Mouse (Mus musculus): ENCODE measurements at regions not wholly inside any gene's neighbourhood (a gene's known extent, or its start where the extent isn't known, plus 50 kb on each side); places are given as distances from the start of the nearest gene placed in this dataset.

DNA sequence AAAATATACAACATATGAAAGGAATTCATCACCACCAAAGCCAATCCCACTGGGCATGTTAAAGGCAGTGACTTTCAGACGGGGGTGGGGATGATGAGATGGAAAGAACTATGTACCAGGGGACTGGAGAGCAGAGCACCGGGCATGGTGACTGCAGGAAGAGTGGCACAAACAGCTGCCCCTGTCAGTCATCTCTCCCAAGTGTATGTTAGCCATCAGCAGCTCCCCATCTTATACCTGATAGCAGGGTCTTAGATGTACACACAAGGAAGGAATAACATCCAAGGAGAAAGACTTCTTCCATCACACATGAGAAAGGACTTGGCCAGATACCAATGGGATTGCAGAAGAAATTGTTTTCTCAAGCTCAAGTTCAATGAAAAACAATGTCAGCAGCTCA is 257.2 kb downstream of the Nuak1 start:
- DNase-seq (ENCODE audit: low read depth, low spot score) = no peak

DNA sequence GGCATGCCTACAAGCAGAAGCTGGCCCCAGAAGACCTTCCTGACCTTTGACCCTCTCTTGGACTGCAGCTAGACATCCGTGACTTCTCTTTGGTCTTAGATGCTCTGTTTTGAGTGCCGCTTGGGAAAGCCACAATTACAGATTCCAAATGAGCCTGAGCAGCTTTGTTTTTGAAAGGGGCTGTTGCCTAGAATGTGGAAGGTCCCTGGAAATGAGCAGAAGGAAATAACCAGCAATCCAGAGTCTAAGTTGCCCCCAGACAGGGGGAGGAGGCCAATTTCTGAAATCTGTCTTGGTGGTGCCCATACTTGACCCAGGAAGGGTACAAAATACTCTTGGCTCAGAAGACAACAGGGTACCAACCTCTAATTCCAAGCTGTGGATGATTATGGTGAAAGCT is 253.9 kb downstream of the Nuak1 start:
- DNase-seq (ENCODE audit: low read depth, low spot score) = no peak

DNA sequence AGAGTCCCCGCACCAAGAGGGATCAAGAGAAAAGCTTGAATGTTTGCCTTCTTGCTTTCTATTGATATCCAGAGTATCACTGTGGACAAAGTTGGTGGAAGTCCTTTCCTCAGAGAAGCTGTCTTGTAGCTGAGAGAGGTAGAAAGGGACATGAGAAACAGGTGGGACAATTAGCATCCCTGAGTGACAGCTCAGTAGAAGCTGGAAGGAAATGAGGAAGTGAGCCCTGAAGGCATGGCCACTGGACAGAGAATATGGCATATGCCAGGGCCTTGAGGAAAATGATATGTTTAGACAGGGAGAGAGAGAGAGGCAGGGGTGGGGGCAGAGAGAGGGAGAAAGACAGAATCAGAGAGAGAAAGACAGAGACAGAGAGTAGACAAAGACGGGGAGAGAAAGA is 241.4 kb downstream of the Nuak1 start:
- no peak for DNase-seq (ENCODE audit: low read depth, low spot score)

DNA sequence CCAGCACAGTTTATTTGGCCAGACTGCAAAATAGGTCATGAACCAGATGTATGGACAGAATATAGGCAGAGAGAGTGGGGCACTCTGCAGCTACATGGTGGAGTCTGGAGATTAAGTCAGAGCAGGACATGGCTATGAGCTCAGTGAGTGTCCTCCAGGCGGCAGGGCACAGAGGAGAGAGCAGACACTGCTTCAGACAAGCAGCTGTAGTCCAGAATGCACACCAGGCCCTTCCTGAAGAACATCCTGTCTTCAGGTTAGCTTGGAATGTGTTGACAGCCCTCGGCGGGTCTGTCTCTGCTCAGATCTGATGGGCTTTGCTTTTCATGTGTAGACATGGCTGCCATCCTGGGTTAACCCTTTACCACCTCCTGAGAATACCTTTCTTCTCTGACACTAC is 238.6 kb downstream of the Nuak1 start:
- no peak for DNase-seq (ENCODE audit: low read depth, low spot score)

DNA sequence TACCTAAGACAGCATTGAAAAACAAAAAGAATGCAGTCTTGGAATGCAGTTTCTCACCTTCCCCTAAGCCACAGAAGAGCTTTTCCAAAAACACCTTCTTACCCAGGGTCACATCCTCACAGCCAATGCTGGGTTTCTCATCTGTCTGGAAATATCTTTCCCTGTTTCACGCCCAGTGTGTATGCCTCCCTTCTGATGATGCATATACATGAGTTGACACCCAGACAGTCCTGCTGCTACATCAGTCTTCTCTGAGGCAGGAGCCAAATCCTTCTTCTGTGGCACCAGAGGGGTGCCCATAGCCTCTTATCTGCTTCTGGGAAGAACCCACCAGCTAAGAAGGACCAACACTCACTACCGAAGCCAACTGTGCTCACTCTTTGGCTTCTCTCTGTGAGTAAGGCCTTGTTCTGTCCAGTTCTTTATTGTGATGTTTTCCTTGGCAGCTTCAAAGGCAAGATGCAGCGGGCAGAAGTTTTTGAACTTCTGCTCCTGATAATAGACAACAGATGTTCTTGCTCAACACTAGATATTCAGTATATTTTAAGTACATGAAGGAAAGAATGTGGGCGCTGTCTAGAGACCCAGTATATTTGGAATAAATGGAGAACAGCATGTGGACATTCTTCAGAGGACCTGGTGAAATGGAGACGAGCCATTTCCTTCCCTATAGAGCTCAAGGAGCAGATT is 228.2 kb downstream of the Nuak1 start:
- no peak for DNase-seq (ENCODE audit: low read depth, low spot score)

DNA sequence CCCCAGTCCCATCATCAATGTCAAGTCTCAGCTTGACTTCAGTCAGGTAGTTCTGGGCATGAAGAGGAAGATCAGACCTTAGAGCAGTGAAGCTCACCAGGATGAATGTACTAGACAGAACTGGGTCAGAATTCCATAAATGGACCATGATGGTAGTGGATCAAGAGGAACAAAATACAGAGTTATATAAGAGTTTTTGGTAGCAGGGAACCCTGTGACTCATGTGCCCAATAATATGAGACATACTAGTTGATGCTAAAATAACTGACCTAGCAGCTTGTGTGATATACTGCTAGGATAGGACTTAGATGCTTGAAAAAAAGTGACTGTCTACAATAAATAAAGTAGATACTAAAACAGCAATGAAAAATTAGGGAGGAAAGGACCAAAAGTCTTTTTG is 225.6 kb downstream of the Nuak1 start:
- no peak for DNase-seq (ENCODE audit: low read depth, low spot score)

DNA sequence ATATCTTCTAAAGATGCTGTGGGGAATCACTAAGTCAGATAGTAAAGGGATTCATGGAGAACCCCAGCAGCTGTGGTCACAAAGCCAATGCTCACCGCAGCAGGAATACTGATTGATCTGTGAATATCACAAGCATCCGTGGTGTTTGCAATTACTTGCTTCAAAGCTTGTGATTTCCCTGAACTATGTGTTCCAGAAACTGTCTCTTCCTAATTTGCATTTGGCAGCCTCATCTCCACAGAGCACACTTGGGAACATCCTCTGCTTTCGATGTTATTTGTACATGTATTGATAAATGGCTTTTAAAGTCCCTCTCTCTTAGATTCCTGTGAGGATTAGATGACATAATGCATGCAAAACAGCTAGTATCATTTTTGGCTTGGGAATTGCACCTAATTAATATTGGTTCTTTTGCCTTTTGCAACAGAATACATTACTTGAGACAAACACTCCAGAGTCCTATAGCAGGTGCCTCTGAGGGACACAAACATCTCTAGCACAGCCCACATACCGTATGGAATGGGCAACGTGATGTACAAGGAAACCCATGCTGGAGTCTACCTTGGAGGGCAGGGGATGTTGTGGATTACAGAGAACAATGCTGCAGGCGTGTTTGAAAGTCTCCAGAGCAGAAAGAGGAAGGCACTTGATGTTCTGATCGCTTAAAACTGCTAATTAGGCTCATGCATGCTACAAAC is 211.0 kb downstream of the Nuak1 start:
- no peak for DNase-seq (ENCODE audit: low read depth, low spot score)

DNA sequence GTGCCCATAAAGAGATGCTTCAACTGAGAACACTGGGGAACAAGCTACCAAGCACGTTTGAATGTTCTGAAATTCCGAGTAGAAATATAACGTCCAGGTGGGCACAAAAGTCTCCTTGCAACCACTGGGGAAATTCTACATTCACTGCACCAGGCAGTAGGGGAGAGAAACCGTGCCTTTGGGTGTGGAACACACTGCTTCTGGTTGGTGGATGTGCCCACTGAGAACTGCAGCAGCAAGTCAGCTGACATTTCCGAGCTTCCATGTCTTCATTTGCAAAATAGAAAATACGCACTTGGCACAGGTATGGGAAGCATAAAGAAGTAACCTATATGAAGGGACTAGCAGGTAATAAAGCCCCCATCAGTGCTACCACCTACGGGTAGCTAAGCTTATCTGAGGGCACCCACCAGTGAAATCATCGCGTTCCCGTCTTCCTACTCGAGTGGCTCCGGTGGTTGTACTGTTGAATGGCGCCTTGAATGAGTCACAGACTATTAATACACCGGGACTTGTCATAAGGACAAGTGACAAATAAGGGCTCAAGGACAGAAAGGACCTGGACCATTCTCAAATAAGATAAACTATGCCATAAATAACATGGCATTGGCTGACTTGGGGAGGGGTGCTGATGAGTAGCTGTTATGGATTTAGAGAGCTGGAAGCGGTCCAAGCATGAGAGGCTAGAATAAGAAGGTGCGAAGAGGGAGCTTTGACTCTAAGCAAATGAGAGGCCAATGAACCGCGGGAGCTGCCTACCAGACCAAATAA is 210.2 kb downstream of the Nuak1 start:
- DNase-seq (ENCODE audit: low read depth, low spot score) = no peak

DNA sequence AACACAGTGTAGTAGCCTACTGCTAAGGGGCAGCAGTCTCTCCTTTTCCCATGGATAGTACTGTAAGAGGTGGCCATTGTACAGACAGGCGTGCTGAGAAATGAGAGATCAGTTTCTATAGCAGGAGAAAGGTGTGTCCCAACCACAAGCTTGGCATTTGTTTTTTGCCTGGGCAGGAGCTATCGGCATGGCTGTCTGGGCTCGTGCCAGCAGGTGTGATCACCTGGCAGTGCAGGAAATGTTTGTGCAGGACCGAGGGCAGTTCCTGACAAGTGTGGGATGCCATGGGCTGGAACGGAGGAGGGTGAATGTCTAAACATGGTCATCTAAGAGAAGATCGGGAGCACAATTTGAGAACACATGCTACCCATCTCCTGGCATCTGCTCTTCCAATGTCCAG is 205.4 kb downstream of the Nuak1 start:
- DNase-seq (ENCODE audit: low read depth, low spot score) = no peak

DNA sequence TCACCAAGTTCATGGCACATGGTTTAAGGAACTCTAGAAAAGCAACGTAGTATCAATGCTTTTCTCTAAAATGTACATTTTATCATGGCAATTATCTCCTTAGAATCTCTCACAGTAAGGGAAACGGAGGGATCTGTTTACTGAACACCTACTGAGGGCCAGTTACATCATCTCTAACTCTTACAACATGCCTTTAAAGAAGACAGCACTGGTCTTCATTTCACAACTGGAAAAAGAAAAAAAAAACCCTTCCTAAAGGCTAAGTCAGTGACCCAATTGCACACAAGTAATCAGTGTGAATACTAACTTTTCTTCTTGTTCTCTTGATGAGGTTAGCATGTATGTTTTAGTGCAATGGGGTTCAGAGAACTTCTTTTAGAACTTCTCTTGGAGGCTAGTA is 204.2 kb downstream of the Nuak1 start:
- no peak for DNase-seq (ENCODE audit: low read depth, low spot score)

DNA sequence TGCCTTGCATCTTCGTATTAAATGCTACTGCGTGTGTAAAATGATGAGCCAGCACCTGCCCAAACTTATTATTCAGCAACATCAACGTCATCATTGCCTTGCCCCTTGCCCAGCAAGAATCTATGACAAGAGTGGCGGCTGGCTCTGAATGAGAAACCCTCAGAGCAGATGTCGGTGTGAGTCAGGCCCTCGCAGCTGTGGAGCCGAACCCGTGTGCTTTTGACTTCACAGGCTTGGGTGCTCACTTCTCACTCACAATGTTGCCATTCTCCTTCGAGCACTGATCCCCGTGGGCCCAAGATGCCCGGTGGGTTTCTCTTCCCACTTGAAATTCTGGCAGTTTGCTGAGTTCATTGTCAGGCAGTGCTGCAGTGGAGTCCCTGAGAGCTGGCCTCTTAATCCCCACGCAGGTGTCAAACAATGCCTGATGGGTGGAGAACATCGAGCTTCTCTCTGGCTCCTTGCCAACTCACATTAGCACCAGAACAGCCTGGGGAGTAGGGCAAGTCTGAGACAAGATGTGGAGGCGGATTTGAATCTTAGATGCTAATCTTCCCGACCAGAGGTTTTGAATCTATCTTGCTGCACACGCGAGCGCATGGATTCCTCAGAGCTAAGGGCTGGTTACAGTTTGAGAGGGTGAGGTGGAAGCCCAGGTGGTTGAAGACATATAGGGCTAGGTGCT is 202.0 kb downstream of the Nuak1 start:
- DNase-seq (ENCODE audit: low read depth, low spot score) = no peak

DNA sequence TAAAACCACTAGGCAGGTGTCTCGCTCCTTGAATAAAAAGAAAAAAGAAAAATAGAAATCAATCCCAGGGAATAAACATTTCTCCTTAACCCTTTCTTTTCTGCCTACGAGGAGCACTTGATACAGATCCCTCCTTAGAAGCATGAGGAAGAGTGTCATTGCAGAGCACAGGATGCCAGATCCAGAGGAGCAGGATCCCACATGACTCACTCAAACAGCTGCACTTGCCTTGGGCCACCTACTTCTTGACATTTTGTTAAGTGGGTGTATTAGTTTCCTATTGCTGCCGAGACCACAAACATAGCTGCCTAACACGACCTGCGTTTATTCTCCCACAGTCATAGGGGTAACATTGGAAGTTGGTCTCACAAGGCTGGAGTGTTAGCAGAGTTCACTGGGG is 197.1 kb downstream of the Nuak1 start:
- no peak for DNase-seq (ENCODE audit: low read depth, low spot score)

DNA sequence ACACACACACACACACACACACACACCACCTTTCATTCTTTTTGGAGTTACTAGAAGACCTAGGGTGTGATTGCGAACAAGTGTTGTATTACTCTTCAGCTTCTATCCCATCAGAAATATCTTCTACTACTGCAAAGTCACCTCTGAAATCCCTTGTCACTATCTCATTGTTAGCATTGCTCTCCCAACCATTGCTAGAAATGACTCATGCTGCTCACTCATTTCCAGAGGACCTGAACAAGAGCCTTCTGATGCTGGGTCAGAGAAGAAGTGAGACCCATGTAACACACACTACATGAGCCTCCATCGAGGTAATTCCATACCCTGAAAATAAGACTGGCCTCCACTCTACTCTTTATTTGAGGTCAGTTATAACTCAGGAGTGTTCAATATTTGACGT is 191.1 kb downstream of the Nuak1 start:
- no peak for DNase-seq (ENCODE audit: low read depth, low spot score)

DNA sequence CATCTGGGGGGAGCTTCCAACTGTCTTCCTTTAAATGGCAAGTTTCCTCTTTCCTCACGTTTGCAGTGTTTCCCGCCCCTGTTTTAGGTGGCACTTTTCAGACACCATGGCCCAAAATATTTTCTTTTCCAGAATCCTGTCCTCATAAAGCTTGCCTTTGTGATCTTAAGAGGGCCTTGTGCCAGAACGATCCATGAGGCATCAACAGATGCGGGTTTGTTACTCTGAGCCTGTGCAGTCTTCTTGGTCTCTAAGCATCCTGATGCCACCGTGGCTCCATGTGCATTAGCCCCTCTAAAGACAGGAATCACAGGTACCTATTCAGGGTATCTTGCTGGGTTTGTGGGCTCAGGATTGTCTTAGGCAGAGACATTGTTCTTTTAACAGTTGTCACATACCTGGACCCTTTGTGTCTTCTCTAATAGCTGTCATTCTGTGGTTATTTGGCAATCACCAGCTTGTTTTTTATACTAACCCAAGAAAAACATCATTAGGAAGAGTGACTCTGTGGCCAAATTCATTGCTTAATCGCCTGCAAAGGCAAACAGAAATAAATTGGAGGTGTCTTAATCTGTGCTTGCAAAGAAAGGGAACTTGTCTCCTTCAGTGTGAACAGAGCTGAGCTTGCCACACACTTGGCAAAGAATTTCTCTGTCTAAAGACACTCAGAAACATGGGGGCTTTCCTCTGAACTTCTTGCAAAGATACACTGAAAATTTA is 179.3 kb downstream of the Nuak1 start:
- no peak for DNase-seq (ENCODE audit: low read depth, low spot score)

DNA sequence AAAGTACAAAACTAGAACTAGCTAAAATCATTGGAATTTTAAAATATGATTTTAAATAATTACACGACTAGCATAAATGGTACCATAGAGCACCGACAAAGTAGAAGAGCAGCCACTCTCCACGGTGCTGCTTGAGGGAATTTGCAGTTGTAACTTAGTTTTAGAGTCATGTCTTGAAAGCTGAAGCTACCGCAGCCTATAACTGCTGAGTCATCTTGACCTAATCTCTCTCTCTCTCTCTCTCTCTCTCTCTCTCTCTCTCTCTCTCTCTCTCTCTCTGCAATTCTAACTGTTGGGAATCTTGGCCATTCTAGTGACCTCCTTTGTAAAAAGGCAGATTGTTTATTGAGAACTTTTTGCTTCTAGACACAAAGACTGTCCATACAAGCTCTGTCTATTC is 177.5 kb downstream of the Nuak1 start:
- no peak for DNase-seq (ENCODE audit: low read depth, low spot score)

DNA sequence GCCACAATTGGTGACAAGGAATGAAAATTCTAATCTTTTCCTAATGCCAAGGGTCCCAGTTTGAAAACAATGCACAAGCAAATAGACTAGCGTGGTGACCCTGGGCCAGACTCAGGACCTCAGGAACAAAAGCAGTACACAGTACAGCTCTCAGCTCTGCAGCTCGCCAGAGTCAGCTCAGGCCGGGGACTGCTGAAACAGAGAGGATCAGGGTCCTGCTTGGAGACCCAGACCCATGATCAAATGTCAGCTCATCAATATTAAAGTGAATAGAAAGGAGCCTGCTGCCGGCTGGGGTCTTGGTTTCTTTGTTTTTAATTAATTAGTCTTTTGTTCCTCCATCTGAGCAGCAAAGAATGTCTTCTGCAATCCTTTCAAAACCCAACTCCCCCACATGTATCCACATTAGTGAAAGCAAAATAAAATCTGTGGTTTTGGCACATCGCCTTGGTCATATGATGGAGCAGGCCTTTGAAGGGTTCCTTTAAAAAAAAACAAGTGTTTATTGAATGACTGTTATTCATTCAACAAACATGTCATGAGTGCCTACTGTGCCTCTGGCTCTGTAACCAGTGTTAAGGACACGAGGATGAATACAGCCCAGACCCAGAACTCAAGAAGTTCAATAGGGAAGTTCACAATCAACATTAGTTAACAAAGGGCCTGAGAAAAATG is 154.4 kb downstream of the Nuak1 start:
- DNase-seq (ENCODE audit: low read depth, low spot score) = no peak

DNA sequence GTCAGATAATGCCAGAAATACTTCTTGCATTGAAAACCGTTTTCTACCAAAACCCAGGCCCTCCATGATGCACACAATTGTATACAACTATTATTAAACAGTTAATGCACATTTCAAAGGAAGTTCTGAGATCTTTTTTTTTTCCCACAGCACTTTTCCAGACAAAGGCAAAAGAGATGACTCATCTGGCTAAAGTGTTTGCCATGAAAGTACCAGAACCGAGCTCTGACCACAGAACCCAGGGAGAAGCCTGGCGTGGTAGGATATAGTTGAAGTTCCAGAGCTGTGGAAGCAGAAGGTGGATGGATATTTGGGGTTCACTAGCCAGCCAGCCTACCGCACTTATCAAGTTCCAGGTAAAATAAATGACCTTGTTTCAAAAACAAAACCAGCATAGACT is 146.0 kb downstream of the Nuak1 start:
- no peak for DNase-seq (ENCODE audit: low read depth, low spot score)

DNA sequence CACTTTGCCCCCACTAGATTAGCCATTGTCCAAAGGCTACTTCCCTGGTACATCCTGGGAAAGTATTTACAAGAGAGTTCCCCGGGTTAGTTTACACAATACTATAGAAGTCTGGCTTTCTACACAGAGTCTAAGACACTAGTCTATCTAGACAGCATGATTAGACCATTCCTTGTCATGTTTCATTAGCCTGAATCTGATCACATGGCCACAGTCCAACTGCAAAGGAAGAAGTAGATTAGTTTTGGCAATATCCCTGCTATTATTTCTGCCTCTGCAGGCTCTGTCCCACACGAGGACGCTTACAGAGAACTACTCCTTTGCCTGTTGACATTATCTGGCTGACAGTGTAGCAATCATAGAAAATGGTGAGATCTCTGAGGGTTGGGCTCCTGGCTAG is 144.2 kb downstream of the Nuak1 start:
- no peak for DNase-seq (ENCODE audit: low read depth, low spot score)

DNA sequence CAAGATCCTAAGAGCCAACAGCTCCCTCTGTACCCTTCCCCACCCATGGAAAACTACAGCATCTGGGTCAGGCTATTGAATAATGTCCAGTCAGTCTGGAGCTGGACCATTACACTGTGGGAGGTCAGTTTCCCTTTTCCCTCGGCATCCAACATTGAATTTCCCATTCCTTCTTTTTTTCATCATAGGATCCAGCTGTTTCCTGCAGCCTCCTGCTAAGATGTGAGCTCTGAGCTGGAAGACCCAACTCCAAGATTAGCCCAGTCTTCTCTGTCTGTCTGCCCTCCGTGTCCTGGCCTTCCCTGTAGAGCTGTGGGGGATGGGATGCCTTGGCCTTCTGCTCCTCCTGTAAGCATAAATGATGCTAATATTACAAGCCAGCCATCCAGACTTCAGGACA is 138.8 kb downstream of the Nuak1 start:
- no peak for DNase-seq (ENCODE audit: low read depth, low spot score)

DNA sequence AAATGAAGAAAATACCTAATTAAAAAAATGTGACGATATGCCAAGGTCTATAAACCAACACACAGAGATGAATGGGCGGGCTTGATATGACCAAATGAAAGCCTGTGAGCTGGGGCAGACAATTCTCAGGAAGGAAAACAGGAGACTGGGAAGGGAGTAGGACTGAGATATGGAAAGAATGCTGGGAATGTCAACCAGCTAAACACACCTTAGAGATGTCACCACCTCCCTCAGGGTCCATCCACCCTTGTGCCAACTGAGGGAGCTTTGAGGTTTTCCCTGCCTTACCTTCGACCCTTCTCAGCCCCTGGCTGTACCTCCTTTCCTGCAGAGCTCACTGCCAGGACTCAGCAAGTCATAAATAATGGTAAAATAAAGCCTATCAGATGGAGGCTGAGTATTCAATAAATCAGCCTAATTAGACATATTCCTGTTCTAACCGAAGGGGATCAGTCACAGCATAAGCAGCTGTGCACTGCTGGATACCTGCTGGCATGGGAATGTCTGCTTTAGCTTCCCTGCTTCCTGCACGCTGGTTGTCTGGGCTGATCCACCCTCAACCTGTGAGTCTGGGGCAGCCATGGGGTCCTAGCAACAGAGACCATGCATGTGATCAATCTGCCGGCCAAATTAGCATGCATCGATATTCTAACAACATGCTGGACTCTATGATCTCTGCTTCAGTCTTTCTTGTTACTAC is 137.4 kb downstream of the Nuak1 start:
- no peak for DNase-seq (ENCODE audit: low read depth, low spot score)

All from CD4-positive helper T cell, adult 2 months (primary cell).